Mouse (Mus musculus): ENCODE data around the gene Adgra1. TPM values are rescaled to one million over a fixed set of nuclear protein-coding genes. Genes with fewer than 3 reads are reported as not detected.

The Adgra1 gene
- 11.6 and 17.9 TPM in 2 replicates for polyA plus RNA-seq (2015; fragmentation: Nextera tagmentation; extraction: Ambion mirVana)

DNA sequence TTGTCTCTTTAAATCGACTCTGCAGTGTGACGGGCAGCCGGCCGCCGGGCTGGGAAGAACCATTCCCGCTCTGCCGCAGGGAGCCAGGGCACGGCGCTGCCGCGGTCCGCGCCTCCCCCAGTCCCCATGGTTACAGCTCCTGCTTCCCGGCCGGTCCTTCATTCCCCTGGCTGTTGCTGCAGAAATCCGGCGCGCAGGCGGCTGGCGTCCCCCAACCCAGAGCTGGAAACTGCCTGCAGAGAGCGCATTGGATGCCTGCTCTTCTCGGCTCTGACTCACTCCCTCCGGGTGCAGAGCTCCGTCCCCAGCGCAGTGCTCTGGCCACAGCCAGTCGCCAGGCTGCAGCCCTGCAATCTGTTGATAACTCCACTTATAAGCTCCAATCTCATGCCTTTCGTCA, at the start of gene Adgra1:
Adgra1 (plus strand) TSS at position 139 of the 400 bp plus-strand sequence.
- Histone ChIP-seq H3K4me2 (ENCODE audit: low read length) (peak within 1 kb of the TSS; percentile 61), H3K27ac (ENCODE audit: low read length) (peak within 1 kb of the TSS; percentile 39), H3K27me3 (replicated peaks; ENCODE audit: control insufficient read depth, insufficient read depth, low read length) (no peaks in the 10 kb centered on the region), H3K36me3 (ENCODE audit: control insufficient read depth, insufficient read depth) (no peaks in the 10 kb centered on the region), H3K4me3 (replicated peaks; ENCODE audit: low read length) (peak within 1 kb of the TSS; percentile 43), H3K9ac (replicated peaks; ENCODE audit: low read depth, low read length) (peak within 1 kb of the TSS; percentile 50), H3K4me1 (replicated peaks; ENCODE audit: control insufficient read depth, insufficient read depth, low read length) (peaks cover 29% of the 10 kb centered on the region), H3K9me3 (ENCODE audit: control insufficient read depth, low read length) (no peaks in the 10 kb centered on the region)
- WGBS, result 0% methylated on average over 27 of the region's 27 CpGs
- peak; percentile 93 for ATAC-seq

DNA sequence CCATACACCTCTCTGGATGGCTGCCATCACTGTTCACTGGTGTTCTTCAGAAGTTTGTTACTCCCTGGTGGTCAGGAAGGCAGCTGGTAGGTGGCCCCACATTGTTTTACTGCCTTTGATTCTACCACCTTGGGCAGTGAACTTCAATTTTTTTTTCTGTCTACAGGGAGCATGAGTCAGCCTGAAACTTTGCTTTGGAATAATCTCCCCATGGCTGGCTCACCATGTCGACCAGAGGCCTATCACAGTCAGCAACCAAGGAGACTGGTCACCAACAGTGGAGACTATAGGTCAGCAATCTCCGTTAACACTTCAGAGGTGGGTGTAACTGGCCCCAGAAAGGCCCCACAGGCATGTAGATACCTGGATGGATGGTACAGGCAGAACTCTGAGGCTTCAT, 46.6 kb upstream of the Adgra1 start:
- Histone ChIP-seq H3K9me3 (ENCODE audit: control insufficient read depth, low read length) (no peaks in the 10 kb centered on the region), H3K4me3 (replicated peaks; ENCODE audit: low read length) (no peak overlapping the region), H3K4me1 (replicated peaks; ENCODE audit: control insufficient read depth, insufficient read depth, low read length) (no peaks in the 10 kb centered on the region), H3K27me3 (replicated peaks; ENCODE audit: control insufficient read depth, insufficient read depth, low read length) (no peaks in the 10 kb centered on the region), H3K9ac (replicated peaks; ENCODE audit: low read depth, low read length) (no peak overlapping the region), H3K36me3 (ENCODE audit: control insufficient read depth, insufficient read depth) (no peaks in the 10 kb centered on the region), H3K27ac (ENCODE audit: low read length) (no peak overlapping the region), H3K4me2 (ENCODE audit: low read length) (no peak overlapping the region)
- no peak for ATAC-seq
- WGBS, result 84% methylated on average over 2 of the region's 2 CpGs

DNA sequence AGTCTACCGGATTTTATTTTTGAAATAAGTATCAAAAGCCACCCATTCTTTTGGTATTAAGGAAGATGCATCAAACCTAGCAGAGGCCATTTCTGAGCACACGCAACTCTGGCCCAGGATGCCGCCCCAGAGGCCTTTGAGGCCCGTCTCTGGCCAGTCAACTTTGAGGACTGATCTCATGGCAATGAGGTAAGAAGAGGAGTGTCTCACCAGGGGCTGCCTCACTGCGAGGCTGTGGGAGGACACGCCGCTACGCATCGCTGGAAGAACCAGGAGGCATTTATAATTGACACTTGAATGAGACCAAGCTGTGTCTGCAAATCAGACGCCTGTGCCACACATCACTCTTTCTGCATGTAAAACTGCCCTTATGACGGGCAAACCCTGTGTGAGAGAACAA, 45.0 kb upstream of the Adgra1 start:
- no peaks in the 10 kb centered on the region for H3K27me3 ChIP-seq (replicated peaks; ENCODE audit: control insufficient read depth, insufficient read depth, low read length)
- no peaks in the 10 kb centered on the region for H3K36me3 ChIP-seq (ENCODE audit: control insufficient read depth, insufficient read depth)
- H3K9ac ChIP-seq (replicated peaks; ENCODE audit: low read depth, low read length), result no peak overlapping the region
- H3K4me3 ChIP-seq (replicated peaks; ENCODE audit: low read length), result no peak overlapping the region
- 54% methylated on average over 11 of the region's 11 CpGs for WGBS
- no peak overlapping the region for H3K27ac ChIP-seq (ENCODE audit: low read length)
- H3K9me3 ChIP-seq (ENCODE audit: control insufficient read depth, low read length), result no peaks in the 10 kb centered on the region
- no peak overlapping the region for H3K4me2 ChIP-seq (ENCODE audit: low read length)
- no peak for ATAC-seq
- H3K4me1 ChIP-seq (replicated peaks; ENCODE audit: control insufficient read depth, insufficient read depth, low read length), result no peaks in the 10 kb centered on the region

DNA sequence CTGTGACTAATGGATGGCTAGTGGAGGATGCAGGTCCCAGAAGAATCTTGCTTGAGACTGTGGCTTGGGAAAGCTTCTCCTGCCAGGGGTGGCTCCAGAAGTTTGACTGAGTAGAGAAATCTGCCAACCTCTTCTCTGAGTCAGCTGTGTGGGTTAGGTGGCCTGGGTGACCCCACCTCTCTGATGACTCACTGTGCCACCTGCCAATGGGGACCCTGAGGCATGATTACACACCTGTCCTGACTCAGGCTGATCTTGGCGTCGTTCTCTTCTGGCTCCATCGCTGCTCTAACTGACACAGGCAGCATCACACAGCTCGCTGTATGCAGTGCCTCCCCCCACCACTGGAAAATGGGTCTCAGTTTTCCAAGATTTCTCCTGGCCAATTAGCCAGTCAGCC, 44.3 kb upstream of the Adgra1 start:
- WGBS, result 86% methylated on average over 4 of the region's 4 CpGs
- Histone ChIP-seq H3K27ac (ENCODE audit: low read length) (no peak overlapping the region), H3K4me2 (ENCODE audit: low read length) (no peak overlapping the region), H3K36me3 (ENCODE audit: control insufficient read depth, insufficient read depth) (no peaks in the 10 kb centered on the region), H3K4me1 (replicated peaks; ENCODE audit: control insufficient read depth, insufficient read depth, low read length) (no peaks in the 10 kb centered on the region), H3K9ac (replicated peaks; ENCODE audit: low read depth, low read length) (no peak overlapping the region), H3K27me3 (replicated peaks; ENCODE audit: control insufficient read depth, insufficient read depth, low read length) (no peaks in the 10 kb centered on the region), H3K4me3 (replicated peaks; ENCODE audit: low read length) (no peak overlapping the region), H3K9me3 (ENCODE audit: control insufficient read depth, low read length) (no peaks in the 10 kb centered on the region)
- ATAC-seq, result no peak

DNA sequence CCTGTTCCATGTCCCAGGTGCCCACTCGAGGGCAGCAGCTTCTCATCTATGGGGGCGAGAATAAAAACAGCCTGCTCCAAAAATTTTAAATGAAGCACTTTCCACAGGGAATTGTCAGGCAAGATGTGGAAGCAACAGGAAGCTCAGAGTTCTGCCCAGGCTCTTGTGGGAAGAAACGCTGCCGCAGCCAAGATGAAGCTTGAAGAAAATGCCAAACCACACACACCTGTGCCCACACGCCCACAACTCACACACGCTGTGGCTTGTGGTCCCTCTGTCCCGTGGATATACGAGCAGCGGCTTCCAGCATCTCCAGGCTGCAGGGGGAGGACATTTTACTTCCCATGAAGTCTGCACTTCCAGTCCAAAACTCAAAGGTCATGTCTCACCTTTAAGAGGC, 42.4 kb upstream of the Adgra1 start:
- ATAC-seq, result no peak
- no peak overlapping the region for H3K9ac ChIP-seq (replicated peaks; ENCODE audit: low read depth, low read length)
- H3K27ac ChIP-seq (ENCODE audit: low read length), result no peak overlapping the region
- WGBS, result 83% methylated on average over 9 of the region's 9 CpGs
- H3K4me2 ChIP-seq (ENCODE audit: low read length), result no peak overlapping the region
- H3K9me3 ChIP-seq (ENCODE audit: control insufficient read depth, low read length), result no peaks in the 10 kb centered on the region
- no peaks in the 10 kb centered on the region for H3K36me3 ChIP-seq (ENCODE audit: control insufficient read depth, insufficient read depth)
- H3K27me3 ChIP-seq (replicated peaks; ENCODE audit: control insufficient read depth, insufficient read depth, low read length), result no peaks in the 10 kb centered on the region
- no peaks in the 10 kb centered on the region for H3K4me1 ChIP-seq (replicated peaks; ENCODE audit: control insufficient read depth, insufficient read depth, low read length)
- no peak overlapping the region for H3K4me3 ChIP-seq (replicated peaks; ENCODE audit: low read length)

DNA sequence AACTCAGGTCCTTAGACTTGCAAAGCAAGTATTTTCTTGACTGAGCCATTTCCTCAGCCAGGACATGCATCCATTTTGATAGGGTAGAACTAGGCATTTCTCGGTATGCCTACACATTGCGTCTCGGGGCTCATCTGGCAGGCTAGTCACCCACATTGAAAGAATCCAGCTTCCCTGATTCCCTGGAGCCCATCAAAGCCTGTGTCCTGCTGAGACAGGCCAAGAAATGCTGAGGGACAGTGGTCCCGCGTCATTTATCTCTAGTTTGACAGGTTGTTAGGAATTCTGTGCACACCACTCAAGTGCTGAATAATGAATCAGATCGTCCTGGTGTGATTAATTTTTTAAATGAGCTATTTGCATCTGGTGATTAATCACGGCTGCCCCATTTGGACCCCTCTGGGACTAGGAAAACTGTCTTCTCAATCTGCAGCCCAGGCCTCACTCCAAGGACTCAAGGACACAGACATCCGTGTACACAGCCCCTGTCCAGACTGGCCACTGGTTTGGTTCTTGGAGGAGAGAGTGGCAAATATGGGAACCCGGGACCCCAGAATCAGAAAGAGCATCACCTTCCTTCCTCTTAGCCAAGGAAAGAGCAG, 38.9 kb upstream of the Adgra1 start:
- no peak for ATAC-seq
- no peaks in the 10 kb centered on the region for H3K27me3 ChIP-seq (replicated peaks; ENCODE audit: control insufficient read depth, insufficient read depth, low read length)
- no peaks in the 10 kb centered on the region for H3K36me3 ChIP-seq (ENCODE audit: control insufficient read depth, insufficient read depth)

DNA sequence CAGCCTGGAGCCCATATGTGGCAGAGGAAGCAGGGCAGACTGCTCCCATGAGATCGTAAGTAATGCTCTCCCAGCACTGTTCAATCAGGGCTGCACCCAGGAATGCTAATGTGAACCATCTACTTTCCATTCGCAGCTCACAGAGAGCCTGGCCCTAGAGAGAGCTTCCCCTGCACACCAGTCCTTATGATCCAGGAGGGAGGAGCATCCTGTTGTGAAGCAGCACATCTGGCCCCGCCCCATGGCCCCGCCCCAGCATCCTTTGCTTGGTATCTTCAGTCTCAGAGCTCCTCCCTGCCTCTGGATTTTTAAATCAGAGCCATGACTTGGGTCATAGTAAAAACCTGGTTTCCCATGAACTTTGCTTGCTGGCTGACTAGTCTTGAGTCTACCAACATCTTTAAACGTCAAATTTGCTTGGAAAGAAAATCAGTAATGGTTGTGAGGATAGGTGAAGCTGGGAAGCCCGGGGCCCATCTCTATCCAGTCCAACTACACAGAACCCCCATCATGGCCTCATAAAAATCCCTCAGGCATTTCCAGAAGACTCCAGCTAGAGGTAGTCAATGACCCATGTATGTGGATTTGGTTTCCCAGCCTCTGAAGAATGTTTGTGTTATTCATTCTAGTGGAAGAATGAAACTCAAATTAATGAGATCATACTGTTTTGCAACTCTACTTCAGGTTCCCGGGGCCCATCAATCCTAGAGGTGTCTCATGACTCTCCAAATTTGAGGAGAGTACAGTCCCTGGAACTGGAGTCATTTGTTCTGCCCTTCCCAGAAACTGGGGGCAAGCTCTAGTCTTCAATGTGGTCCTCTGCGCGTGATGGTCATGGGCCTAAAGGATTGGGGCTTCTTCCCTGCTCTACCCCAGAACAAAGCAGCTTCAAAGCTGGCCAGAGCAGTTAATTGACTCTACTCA, 36.5 kb upstream of the Adgra1 start:
- H3K9ac ChIP-seq (replicated peaks; ENCODE audit: low read depth, low read length), result no peak overlapping the region
- ATAC-seq, result no peak
- 71% methylated on average over 9 of the region's 9 CpGs for WGBS

More for the DNA sequence above, 38.9 kb upstream of the Adgra1 start:
- WGBS, result 40% methylated on average over 9 of the region's 9 CpGs
- Histone ChIP-seq H3K9ac (replicated peaks; ENCODE audit: low read depth, low read length) (no peak overlapping the region), H3K4me1 (replicated peaks; ENCODE audit: control insufficient read depth, insufficient read depth, low read length) (no peaks in the 10 kb centered on the region), H3K4me2 (ENCODE audit: low read length) (no peak overlapping the region), H3K9me3 (ENCODE audit: control insufficient read depth, low read length) (no peaks in the 10 kb centered on the region), H3K27ac (ENCODE audit: low read length) (no peak overlapping the region), H3K4me3 (replicated peaks; ENCODE audit: low read length) (no peak overlapping the region)

DNA sequence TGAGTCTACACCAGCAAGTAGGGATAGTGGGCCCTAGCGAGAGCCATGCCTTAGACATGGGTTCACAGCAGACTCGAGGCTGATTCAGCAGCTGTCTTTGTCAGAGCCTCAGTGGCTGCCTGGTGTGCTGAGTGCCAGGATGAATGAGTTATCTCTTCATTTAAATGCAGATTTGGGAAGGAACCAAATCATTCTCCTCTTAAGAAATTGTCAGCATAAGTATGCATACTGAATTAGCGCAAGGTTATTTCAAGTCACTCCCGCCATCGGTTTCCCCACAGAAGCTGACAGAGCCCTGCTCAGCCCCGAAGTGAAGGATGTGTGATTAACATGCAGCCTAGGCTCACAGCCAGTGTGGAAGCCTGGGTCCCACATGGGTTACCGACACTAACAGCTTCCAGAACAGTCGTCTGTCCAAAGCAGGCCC, 27.8 kb upstream of the Adgra1 start:
- Histone ChIP-seq H3K9ac (replicated peaks; ENCODE audit: low read depth, low read length) (no peak overlapping the region), H3K4me3 (replicated peaks; ENCODE audit: low read length) (no peak overlapping the region), H3K27ac (ENCODE audit: low read length) (peak overlapping the region; percentile 58), H3K9me3 (ENCODE audit: control insufficient read depth, low read length) (no peaks in the 10 kb centered on the region), H3K36me3 (ENCODE audit: control insufficient read depth, insufficient read depth) (no peaks in the 10 kb centered on the region), H3K4me2 (ENCODE audit: low read length) (no peak overlapping the region), H3K4me1 (replicated peaks; ENCODE audit: control insufficient read depth, insufficient read depth, low read length) (peaks cover 10% of the 10 kb centered on the region), H3K27me3 (replicated peaks; ENCODE audit: control insufficient read depth, insufficient read depth, low read length) (no peaks in the 10 kb centered on the region)
- peak; percentile 91 for ATAC-seq
- 24% methylated on average over 8 of the region's 8 CpGs for WGBS

More for the DNA sequence above, 36.5 kb upstream of the Adgra1 start:
- H3K27me3 ChIP-seq (replicated peaks; ENCODE audit: control insufficient read depth, insufficient read depth, low read length), result no peaks in the 10 kb centered on the region
- H3K4me2 ChIP-seq (ENCODE audit: low read length), result no peak overlapping the region
- no peaks in the 10 kb centered on the region for H3K9me3 ChIP-seq (ENCODE audit: control insufficient read depth, low read length)
- no peak overlapping the region for H3K27ac ChIP-seq (ENCODE audit: low read length)
- H3K4me3 ChIP-seq (replicated peaks; ENCODE audit: low read length), result no peak overlapping the region
- no peaks in the 10 kb centered on the region for H3K36me3 ChIP-seq (ENCODE audit: control insufficient read depth, insufficient read depth)
- no peaks in the 10 kb centered on the region for H3K4me1 ChIP-seq (replicated peaks; ENCODE audit: control insufficient read depth, insufficient read depth, low read length)

DNA sequence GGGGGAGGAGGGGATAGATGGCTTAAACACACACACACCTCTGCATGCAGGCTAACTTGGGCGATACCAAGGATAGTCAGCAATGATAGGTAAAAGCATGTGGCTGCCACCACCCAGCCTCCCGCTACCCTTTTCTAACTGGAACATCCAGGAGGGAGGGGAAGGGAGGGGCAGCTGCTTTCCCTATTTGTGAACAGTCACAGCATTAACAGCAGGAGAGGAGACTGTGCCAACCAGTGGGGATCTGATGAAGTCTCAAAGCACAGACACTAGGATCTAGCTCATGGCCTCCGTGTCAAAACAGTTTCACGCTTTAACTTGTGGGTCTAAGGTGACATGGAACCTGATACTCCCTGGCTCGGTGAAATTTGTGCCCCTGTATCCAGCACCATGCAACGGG, 23.9 kb upstream of the Adgra1 start:
- H3K4me3 ChIP-seq (replicated peaks; ENCODE audit: low read length), result no peak overlapping the region
- no peak overlapping the region for H3K4me2 ChIP-seq (ENCODE audit: low read length)
- no peaks in the 10 kb centered on the region for H3K9me3 ChIP-seq (ENCODE audit: control insufficient read depth, low read length)
- no peaks in the 10 kb centered on the region for H3K27me3 ChIP-seq (replicated peaks; ENCODE audit: control insufficient read depth, insufficient read depth, low read length)
- no peak overlapping the region for H3K9ac ChIP-seq (replicated peaks; ENCODE audit: low read depth, low read length)
- no peak overlapping the region for H3K27ac ChIP-seq (ENCODE audit: low read length)
- peaks cover 10% of the 10 kb centered on the region for H3K4me1 ChIP-seq (replicated peaks; ENCODE audit: control insufficient read depth, insufficient read depth, low read length)
- no peaks in the 10 kb centered on the region for H3K36me3 ChIP-seq (ENCODE audit: control insufficient read depth, insufficient read depth)
- no peak for ATAC-seq
- 76% methylated on average over 6 of the region's 6 CpGs for WGBS

Data from forebrain, embryonic 16.5 days (tissue).